Mouse (Mus musculus): ENCODE measurements around the gene Zc3h12a.

Zc3h12a gene

DNA sequence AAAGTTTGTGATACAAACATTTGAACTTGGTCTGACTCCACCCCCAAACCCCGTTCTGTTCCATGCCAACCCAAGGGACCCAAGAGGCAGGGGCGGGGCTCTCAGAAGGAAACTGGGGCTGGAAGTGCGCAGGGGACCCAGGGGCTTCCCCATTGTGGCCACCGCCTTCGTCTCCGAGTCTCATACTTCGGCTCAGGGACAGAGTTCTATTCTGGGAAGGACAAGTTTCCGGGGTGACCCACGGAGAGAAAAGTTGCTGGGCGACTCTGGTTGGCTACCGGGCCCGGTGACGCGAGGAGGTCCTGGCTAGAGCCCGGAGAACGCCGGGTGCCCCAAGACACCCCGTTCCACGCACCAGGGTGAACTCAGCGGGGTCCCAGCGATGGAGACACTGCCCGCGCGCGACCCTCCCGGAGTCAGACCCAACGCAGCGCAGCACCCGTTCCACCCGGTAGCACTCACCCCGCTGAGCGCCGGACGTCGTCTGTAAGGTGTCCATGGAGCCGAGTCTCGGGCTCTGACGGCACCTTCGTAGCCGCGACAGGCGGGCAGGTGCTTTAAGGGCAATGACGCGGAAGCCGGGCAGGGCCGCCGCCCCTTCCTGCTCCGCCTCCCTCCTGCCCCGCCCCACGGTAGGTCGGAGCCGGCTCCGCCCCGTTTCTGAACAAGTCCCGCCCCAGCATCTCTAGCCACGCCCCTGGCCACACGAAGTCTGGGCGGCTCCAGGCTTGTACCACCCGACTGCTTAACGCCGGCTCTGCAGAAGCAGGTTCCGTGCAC lies at the start of gene Zc3h12a:
TSS of gene Zc3h12a (minus strand) at position 536 of the 780 bp plus-strand sequence.
- peak; percentile 94 for DNase-seq (ENCODE audit: low spot score)

DNA sequence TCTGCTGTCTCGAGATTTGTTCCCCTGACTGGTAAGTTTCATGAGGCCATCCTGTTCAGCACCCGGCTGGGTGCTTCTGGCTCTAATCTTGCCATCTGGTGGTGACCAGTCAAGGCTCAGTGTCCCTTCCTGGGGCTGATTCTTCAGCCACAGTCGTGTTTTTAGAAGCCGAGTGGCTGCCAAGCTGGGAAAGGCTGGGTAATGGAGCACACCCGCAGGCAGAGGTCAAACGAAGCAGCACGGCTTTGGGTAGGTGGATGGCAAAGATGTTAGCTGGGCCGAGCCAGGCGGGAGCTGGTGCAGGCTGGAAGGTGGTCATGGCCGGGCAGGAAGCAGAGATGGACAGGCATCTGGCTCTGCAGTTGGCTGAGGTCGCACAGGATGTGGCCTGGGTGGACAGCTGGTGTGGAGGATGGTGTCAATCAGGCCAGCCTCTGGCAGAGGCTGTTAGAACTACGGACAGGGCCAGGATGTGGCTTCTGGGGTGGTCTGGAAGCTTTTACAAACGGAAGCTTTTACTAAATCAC lies 49.1 kb upstream of the Zc3h12a start:
- DNase-seq (ENCODE audit: low spot score), result no peak

DNA sequence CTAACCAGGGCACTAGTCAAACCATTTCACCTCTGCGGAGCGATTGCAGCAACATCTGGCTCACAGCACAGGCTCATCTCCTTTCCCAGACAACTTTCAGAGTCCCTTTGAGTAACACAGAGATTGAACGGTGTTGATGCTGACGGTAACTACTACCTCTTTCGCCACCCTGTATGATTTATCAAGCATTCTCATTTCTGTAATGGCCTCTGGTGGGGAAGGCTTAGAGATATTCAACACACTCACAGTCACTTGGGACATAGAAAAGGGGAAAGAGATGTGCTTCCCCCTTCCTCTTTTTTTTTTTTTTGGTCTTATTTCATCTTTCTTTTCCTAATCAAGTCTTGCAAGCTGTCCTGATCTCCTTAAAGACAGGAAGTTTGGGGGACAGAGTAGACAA lies 48.5 kb upstream of the Zc3h12a start:
- no peak for DNase-seq (ENCODE audit: low spot score)

- DNase-seq (ENCODE audit: low spot score), result peak; percentile 91
Observed at GRCm38 (mm10) chr4:125175591-125175990, 48.0 kb upstream of the Zc3h12a start.

GRCm38 (mm10) chr4:125174516-125175185 lies 47.0 kb upstream of the Zc3h12a start:
- no peak for DNase-seq (ENCODE audit: low spot score)

DNA sequence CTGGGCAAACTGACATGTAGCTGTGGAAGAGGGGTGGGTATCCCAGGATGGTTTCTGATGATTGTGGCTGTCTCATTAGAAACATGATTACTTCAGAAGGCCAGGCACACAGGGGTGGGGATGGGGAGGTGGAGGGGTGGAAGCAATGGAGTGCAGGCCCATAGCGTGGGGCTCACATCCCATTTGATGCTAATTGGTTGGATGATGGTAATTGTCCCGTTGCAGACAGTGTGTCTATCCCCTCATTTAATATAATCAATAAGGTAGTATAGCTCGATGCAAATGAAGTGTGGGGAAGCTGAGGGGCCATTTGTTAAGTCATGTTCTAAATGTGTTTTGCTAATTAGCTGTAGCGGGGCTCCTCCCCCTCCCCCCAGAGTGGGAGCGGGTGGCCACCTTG lies 45.5 kb upstream of the Zc3h12a start:
- no peak for DNase-seq (ENCODE audit: low spot score)

DNA sequence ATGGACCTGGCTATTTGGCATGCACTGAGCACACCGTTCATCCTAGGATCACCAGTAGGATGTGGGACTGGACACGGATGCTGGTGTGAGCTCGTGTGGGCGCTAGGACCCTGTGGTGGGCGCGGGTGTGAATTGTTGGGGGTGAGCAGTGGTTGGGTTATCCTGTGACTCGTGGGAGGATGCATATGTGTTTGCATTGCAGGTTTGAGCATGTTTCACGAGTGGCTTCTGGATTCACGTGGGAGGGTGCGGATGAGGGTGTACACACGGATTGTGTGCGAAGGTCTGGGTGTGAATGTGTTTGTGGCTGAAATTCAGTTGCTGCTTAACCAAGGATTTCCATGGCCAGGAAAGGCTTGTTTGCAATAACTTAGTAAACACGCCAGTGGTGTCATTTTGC lies 45.1 kb upstream of the Zc3h12a start:
- DNase-seq (ENCODE audit: low spot score), result no peak

DNA sequence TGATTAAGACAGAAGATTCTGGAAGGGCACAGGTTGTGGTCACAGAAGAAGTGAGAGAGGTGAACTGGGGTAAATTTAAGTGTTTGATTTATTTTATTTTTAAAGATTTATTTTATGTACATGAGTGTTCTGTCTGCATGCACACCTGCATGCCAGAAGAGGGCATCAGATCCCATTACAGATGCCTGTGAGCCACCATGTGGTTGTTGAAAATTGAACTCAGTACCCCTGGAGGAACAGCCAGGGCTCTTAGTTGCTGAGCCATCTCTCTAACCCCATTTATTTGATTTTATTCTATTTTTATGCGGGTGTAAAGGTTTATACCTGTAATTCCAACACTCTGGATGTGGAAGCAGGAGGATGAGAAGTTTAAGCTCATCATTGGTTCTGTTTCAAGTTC lies 40.1 kb upstream of the Zc3h12a start:
- no peak for DNase-seq (ENCODE audit: low spot score)

DNA sequence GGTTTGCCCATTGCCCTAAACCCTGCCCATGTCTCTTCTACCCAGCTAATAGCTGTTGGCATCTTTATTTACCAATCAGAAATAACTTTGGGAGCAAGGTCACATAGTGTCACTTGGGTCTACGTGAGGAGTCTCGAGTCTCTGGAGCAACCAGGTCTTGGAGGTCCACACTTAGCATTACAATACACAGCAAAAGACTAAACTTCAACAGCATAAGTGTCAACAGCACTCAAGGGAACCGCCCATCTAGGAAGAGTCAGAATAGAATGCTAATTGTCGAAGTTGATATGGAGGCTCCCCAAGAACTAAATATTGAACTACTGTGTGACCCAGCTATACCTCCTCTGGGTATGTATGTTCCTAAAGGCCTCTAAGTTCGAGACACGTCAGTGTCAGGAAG lies 37.2 kb upstream of the Zc3h12a start:
- DNase-seq (ENCODE audit: low spot score), result no peak

GRCm38 (mm10) chr4:125162701-125163100 lies 35.1 kb upstream of the Zc3h12a start:
- no peak for DNase-seq (ENCODE audit: low spot score)

- no peak for DNase-seq (ENCODE audit: low spot score)
Observed at GRCm38 (mm10) chr4:125161392-125161791, 33.8 kb upstream of the Zc3h12a start.

GRCm38 (mm10) chr4:125160951-125161331 lies 33.3 kb upstream of the Zc3h12a start:
- no peak for DNase-seq (ENCODE audit: low spot score)

GRCm38 (mm10) chr4:125160320-125160950 lies 32.8 kb upstream of the Zc3h12a start:
- peak; percentile 94 for DNase-seq (ENCODE audit: low spot score)

GRCm38 (mm10) chr4:125158581-125159317 lies 31.1 kb upstream of the Zc3h12a start:
- DNase-seq (ENCODE audit: low spot score), result no peak

DNA sequence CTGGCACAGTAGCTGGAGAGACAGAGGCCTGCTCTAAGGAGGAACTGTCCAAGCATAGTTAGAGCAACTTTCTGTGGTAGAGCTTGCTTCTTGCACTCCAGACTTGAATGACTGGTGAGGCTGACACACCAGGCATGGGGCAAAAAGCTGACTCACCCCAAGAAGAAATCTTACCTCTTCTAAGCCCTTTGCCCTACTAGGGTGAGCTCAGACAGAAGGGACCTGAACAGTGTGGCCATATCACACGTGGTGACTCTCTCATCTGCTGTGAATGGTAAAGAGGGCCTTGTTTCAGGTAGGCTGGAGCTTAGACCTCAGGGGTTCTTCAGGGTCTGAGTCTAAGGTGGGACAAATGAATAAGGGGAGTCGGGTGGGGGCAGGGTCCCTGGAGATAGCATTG lies 30.4 kb upstream of the Zc3h12a start:
- no peak for DNase-seq (ENCODE audit: low spot score)

DNA sequence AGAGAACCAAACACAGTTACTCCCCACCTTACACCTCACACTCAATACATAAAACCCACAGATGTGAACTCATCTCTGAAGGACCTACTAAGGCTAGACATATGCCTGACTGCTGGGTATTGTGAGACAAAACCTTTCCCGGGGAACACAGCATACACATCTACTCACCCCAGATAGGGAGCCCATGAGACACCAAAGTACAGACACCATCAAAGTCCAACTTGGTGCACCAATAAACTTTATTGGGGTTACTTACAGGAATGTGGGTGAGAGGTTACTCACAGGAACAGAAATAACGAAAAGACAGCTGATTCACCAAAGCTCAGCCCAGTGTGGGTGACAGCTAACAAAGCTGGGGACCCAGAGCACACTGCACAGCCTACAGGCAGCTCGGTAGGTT lies 29.7 kb upstream of the Zc3h12a start:
- no peak for DNase-seq (ENCODE audit: low spot score)

DNA sequence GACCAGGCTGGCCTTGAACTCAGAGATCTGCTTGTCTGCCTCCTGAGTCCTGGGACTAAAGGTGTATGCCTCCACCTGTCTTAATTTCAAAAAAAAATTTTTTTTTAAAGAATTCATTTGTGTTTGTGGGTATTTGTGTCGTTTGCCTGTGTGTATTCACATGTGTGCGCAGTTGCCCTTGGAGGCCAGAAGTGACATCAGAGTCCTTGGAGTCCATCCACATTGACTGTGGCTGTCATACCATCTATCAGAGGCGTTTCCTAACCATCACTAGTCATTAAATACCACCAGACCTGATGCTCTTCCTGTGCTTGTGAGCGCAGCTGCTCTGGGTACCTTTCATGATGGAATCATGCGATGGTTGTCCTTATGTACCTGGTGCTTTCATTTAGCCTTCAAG lies 28.0 kb upstream of the Zc3h12a start:
- no peak for DNase-seq (ENCODE audit: low spot score)

DNA sequence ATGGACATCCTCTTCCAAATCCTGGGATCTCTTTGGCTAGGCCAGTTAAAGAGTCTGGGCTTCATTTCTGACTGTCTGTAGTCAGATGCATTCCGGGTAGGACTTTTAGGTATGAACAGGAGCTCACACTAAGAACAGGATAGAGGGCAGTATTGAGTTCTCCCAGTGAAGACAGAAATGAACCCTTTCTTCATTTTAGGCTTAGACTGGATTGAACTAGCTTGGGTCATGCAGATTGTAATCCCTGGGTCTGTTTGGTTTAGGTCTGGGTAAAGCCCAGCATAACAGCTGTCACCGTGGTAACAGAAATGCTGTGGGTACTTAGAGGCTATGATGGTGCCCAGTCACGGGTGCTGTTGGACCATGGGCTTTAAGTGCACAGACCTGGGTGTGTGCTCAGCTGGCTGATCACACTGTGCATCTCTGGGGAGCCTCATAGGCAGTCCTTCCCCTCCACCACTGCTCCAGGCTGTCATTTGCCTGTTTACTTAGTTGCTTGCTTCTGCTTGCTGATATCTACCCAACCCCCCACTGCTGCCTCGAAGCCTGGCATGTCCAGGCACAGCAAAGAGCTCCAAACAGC lies 26.1 kb upstream of the Zc3h12a start:
- no peak for DNase-seq (ENCODE audit: low spot score)

GRCm38 (mm10) chr4:125152469-125152868 lies 24.8 kb upstream of the Zc3h12a start:
- no peak for DNase-seq (ENCODE audit: low spot score)

GRCm38 (mm10) chr4:125149460-125149859 lies 21.8 kb upstream of the Zc3h12a start:
- no peak for DNase-seq (ENCODE audit: low spot score)

GRCm38 (mm10) chr4:125147970-125148369 lies 20.3 kb upstream of the Zc3h12a start:
- no peak for DNase-seq (ENCODE audit: low spot score)

- no peak for DNase-seq (ENCODE audit: low spot score)
Observed at GRCm38 (mm10) chr4:125145213-125145612, 17.6 kb upstream of the Zc3h12a start.

Data from testis, postnatal 10 days (tissue).